Mouse (Mus musculus): ENCODE results near the gene Cct2.

The Cct2 gene

GRCm38 (mm10) chr10:117063254-117064021, at the start of gene Cct2:
TSS of gene Cct2 (minus strand) at chr10:117063814.
- peak; percentile 95 for DNase-seq (ENCODE audit: low read depth, low spot score)

- DNase-seq (ENCODE audit: low read depth, low spot score): no peak
Observed at GRCm38 (mm10) chr10:117112545-117112944, 48.9 kb upstream of the Cct2 start.

GRCm38 (mm10) chr10:117111455-117111854, 47.8 kb upstream of the Cct2 start:
- DNase-seq (ENCODE audit: low read depth, low spot score): no peak

GRCm38 (mm10) chr10:117110271-117110670, 46.7 kb upstream of the Cct2 start:
- DNase-seq (ENCODE audit: low read depth, low spot score): no peak

- DNase-seq (ENCODE audit: low read depth, low spot score): no peak
Observed at GRCm38 (mm10) chr10:117106686-117107085, 43.1 kb upstream of the Cct2 start.

- DNase-seq (ENCODE audit: low read depth, low spot score): no peak
Observed at GRCm38 (mm10) chr10:117106244-117106643, 42.6 kb upstream of the Cct2 start.

- DNase-seq (ENCODE audit: low read depth, low spot score): no peak
Observed at GRCm38 (mm10) chr10:117105015-117105414, 41.4 kb upstream of the Cct2 start.

GRCm38 (mm10) chr10:117103854-117104598, 40.4 kb upstream of the Cct2 start:
- no peak for DNase-seq (ENCODE audit: low read depth, low spot score)

GRCm38 (mm10) chr10:117100175-117100574, 36.6 kb upstream of the Cct2 start:
- DNase-seq (ENCODE audit: low read depth, low spot score): no peak

GRCm38 (mm10) chr10:117097116-117097698, 33.6 kb upstream of the Cct2 start:
- no peak for DNase-seq (ENCODE audit: low read depth, low spot score)

GRCm38 (mm10) chr10:117096096-117096495, 32.5 kb upstream of the Cct2 start:
- no peak for DNase-seq (ENCODE audit: low read depth, low spot score)

GRCm38 (mm10) chr10:117094504-117095329, 31.1 kb upstream of the Cct2 start:
- DNase-seq (ENCODE audit: low read depth, low spot score): no peak

GRCm38 (mm10) chr10:117089628-117090027, 26.0 kb upstream of the Cct2 start:
- DNase-seq (ENCODE audit: low read depth, low spot score): no peak

- DNase-seq (ENCODE audit: low read depth, low spot score): no peak
Observed at GRCm38 (mm10) chr10:117081914-117082359, 18.3 kb upstream of the Cct2 start.

GRCm38 (mm10) chr10:117081326-117081725, 17.7 kb upstream of the Cct2 start:
- no peak for DNase-seq (ENCODE audit: low read depth, low spot score)

GRCm38 (mm10) chr10:117078284-117078683, 14.7 kb upstream of the Cct2 start:
- peak; percentile 80 for DNase-seq (ENCODE audit: low read depth, low spot score)

GRCm38 (mm10) chr10:117073176-117073575, 9.6 kb upstream of the Cct2 start:
- DNase-seq (ENCODE audit: low read depth, low spot score): peak; percentile 46

- no peak for DNase-seq (ENCODE audit: low read depth, low spot score)
Observed at GRCm38 (mm10) chr10:117072191-117072888, 8.7 kb upstream of the Cct2 start.

GRCm38 (mm10) chr10:117069109-117069508, 5.5 kb upstream of the Cct2 start:
- peak; percentile 65 for DNase-seq (ENCODE audit: low read depth, low spot score)

GRCm38 (mm10) chr10:117064076-117064475, 462 bp upstream of the Cct2 start:
- DNase-seq (ENCODE audit: low read depth, low spot score): no peak

- DNase-seq (ENCODE audit: low read depth, low spot score): no peak
Observed at GRCm38 (mm10) chr10:117062894-117063253, 740 bp downstream of the Cct2 start.

All from R1 (cell line).